Mouse (Mus musculus) liver, adult (tissue): ENCODE measurements around the gene Gm4491.

Experiments
- GATA4 ChIP-seq: IDR thresholded peaks from 2 replicates; pipeline ENCODE4 v1.6.1; 2014; ENCODE audit warnings: mild to moderate bottlenecking, low read length; ENCODE audit not compliant: insufficient replicate concordance

The Gm4491 gene

GRCm38 (mm10) chr14:57103121-57103520 lies 12.6 kb downstream of the Gm4491 start:
- TF ChIP-seq GATA4: no peak

- TF ChIP-seq GATA4: no peak
These were observed 14.1 kb downstream of the Gm4491 start for GRCm38 (mm10) chr14:57101623-57102022.

- no peak for TF ChIP-seq GATA4
These were observed 19.8 kb downstream of the Gm4491 start for GRCm38 (mm10) chr14:57095855-57096254.

- TF ChIP-seq GATA4: no peak
These were observed 22.7 kb downstream of the Gm4491 start for GRCm38 (mm10) chr14:57093029-57093428.

- no peak for TF ChIP-seq GATA4
These were observed 25.7 kb downstream of the Gm4491 start for GRCm38 (mm10) chr14:57090001-57090400.

GRCm38 (mm10) chr14:57089107-57089506 lies 26.6 kb downstream of the Gm4491 start:
- TF ChIP-seq GATA4: no peak

- TF ChIP-seq GATA4: no peak
These were observed 31.5 kb downstream of the Gm4491 start for GRCm38 (mm10) chr14:57084180-57084668.

GRCm38 (mm10) chr14:57082863-57083262 lies 32.8 kb downstream of the Gm4491 start:
- no peak for TF ChIP-seq GATA4

GRCm38 (mm10) chr14:57075537-57075936 lies 40.1 kb downstream of the Gm4491 start:
- TF ChIP-seq GATA4: no peak

- TF ChIP-seq GATA4: no peak
These were observed 49.6 kb downstream of the Gm4491 start for GRCm38 (mm10) chr14:57066053-57066452.
